Mouse (Mus musculus): Measurements from ENCODE around the gene Ggct. TPM values are rescaled to one million over a fixed set of nuclear protein-coding genes. Genes with fewer than 3 reads are reported as not detected.

The Ggct gene
- polyA plus RNA-seq, 1 experiment from 2014 or later, result 10.8 TPM

GRCm38 (mm10) chr6:54983526-54984050 is 9.2 kb downstream of the Ggct start:
- WGBS, result 90% methylated on average over 4 of the region's 4 CpGs
- Histone ChIP-seq H3K4me3 (ENCODE audit: low read length) (no peak overlapping the region), H3K36me3 (ENCODE audit: control insufficient read depth, insufficient read depth, low read length) (no peaks in the 10 kb centered on the region), H3K27me3 (ENCODE audit: control insufficient read depth, insufficient read depth, low read length) (no peaks in the 10 kb centered on the region), H3K4me1 (ENCODE audit: control insufficient read depth, insufficient read depth, low read length) (no peaks in the 10 kb centered on the region), H3K4me2 (replicated peaks; ENCODE audit: low read depth, low read length) (no peak overlapping the region), H3K9ac (ENCODE audit: low read depth, low read length) (no peak overlapping the region), H3K9me3 (ENCODE audit: control insufficient read depth, low read length) (no peaks in the 10 kb centered on the region), H3K27ac (ENCODE audit: low read depth, low read length) (no peak overlapping the region)
- ATAC-seq (ENCODE audit: low FRiP score, low TSS enrichment), result no peak

- ATAC-seq (ENCODE audit: low FRiP score, low TSS enrichment), result no peak
- H3K4me1 ChIP-seq (ENCODE audit: control insufficient read depth, insufficient read depth, low read length), result no peaks in the 10 kb centered on the region
- no peak overlapping the region for H3K27ac ChIP-seq (ENCODE audit: low read depth, low read length)
- H3K27me3 ChIP-seq (ENCODE audit: control insufficient read depth, insufficient read depth, low read length), result peaks cover 3% of the 10 kb centered on the region; the same call in 1 of the 2 replicates
- no peak overlapping the region for H3K9ac ChIP-seq (ENCODE audit: low read depth, low read length)
- H3K36me3 ChIP-seq (ENCODE audit: control insufficient read depth, insufficient read depth, low read length), result no peaks in the 10 kb centered on the region
- no peak overlapping the region for H3K4me3 ChIP-seq (ENCODE audit: low read length)
- 95% methylated on average over 6 of the region's 6 CpGs for WGBS
- H3K4me2 ChIP-seq (replicated peaks; ENCODE audit: low read depth, low read length), result no peak overlapping the region
- no peaks in the 10 kb centered on the region for H3K9me3 ChIP-seq (ENCODE audit: control insufficient read depth, low read length)
Observed at GRCm38 (mm10) chr6:54979426-54979825, 13.3 kb downstream of the Ggct start.

GRCm38 (mm10) chr6:54975616-54976015 is 17.1 kb downstream of the Ggct start:
- Histone ChIP-seq H3K9ac (ENCODE audit: low read depth, low read length) (no peak overlapping the region), H3K27me3 (ENCODE audit: control insufficient read depth, insufficient read depth, low read length) (peaks cover 6% of the 10 kb centered on the region; the same call in 1 of the 2 replicates), H3K4me3 (ENCODE audit: low read length) (no peak overlapping the region), H3K4me1 (ENCODE audit: control insufficient read depth, insufficient read depth, low read length) (no peaks in the 10 kb centered on the region), H3K36me3 (ENCODE audit: control insufficient read depth, insufficient read depth, low read length) (no peaks in the 10 kb centered on the region), H3K27ac (ENCODE audit: low read depth, low read length) (no peak overlapping the region), H3K4me2 (replicated peaks; ENCODE audit: low read depth, low read length) (no peak overlapping the region), H3K9me3 (ENCODE audit: control insufficient read depth, low read length) (no peaks in the 10 kb centered on the region)
- ATAC-seq (ENCODE audit: low FRiP score, low TSS enrichment), result no peak
- WGBS, result 79% methylated on average over 1 of the region's 1 CpGs

GRCm38 (mm10) chr6:54974501-54974900 is 18.2 kb downstream of the Ggct start:
- Histone ChIP-seq H3K36me3 (ENCODE audit: control insufficient read depth, insufficient read depth, low read length) (no peaks in the 10 kb centered on the region), H3K4me1 (ENCODE audit: control insufficient read depth, insufficient read depth, low read length) (no peaks in the 10 kb centered on the region), H3K4me2 (replicated peaks; ENCODE audit: low read depth, low read length) (no peak overlapping the region), H3K27me3 (ENCODE audit: control insufficient read depth, insufficient read depth, low read length) (peaks cover 6% of the 10 kb centered on the region; the same call in 1 of the 2 replicates), H3K9me3 (ENCODE audit: control insufficient read depth, low read length) (no peaks in the 10 kb centered on the region), H3K27ac (ENCODE audit: low read depth, low read length) (no peak overlapping the region), H3K4me3 (ENCODE audit: low read length) (no peak overlapping the region), H3K9ac (ENCODE audit: low read depth, low read length) (no peak overlapping the region)
- no peak for ATAC-seq (ENCODE audit: low FRiP score, low TSS enrichment)
- 68% methylated on average over 5 of the region's 5 CpGs for WGBS

GRCm38 (mm10) chr6:54972929-54973211 is 19.9 kb downstream of the Ggct start:
- no peak for ATAC-seq (ENCODE audit: low FRiP score, low TSS enrichment)
- no peaks in the 10 kb centered on the region for H3K9me3 ChIP-seq (ENCODE audit: control insufficient read depth, low read length)
- peaks cover 6% of the 10 kb centered on the region; the same call in 1 of the 2 replicates for H3K27me3 ChIP-seq (ENCODE audit: control insufficient read depth, insufficient read depth, low read length)
- peak overlapping the region; percentile 79 for H3K4me2 ChIP-seq (replicated peaks; ENCODE audit: low read depth, low read length)
- H3K9ac ChIP-seq (ENCODE audit: low read depth, low read length), result peak overlapping the region; percentile 71; the same call in 1 of the 2 replicates
- H3K27ac ChIP-seq (ENCODE audit: low read depth, low read length), result no peak overlapping the region
- WGBS, result 12% methylated on average over 5 of the region's 5 CpGs
- H3K4me1 ChIP-seq (ENCODE audit: control insufficient read depth, insufficient read depth, low read length), result no peaks in the 10 kb centered on the region
- H3K4me3 ChIP-seq (ENCODE audit: low read length), result peak overlapping the region; percentile 64
- H3K36me3 ChIP-seq (ENCODE audit: control insufficient read depth, insufficient read depth, low read length), result no peaks in the 10 kb centered on the region

GRCm38 (mm10) chr6:54972111-54972928 is 20.4 kb downstream of the Ggct start, which contains the start of gene Nod1:
Nod1 (minus strand) TSS chr6:54972612.
- ATAC-seq (ENCODE audit: low FRiP score, low TSS enrichment), result peak; percentile 90
- H3K4me2 ChIP-seq (replicated peaks; ENCODE audit: low read depth, low read length), result peak within 1 kb of the TSS; percentile 79
- H3K9me3 ChIP-seq (ENCODE audit: control insufficient read depth, low read length), result no peaks in the 10 kb centered on the region
- peak within 1 kb of the TSS; percentile 64 for H3K4me3 ChIP-seq (ENCODE audit: low read length)
- H3K27ac ChIP-seq (ENCODE audit: low read depth, low read length), result no peak within 1 kb of the TSS
- peaks cover 6% of the 10 kb centered on the region; the same call in 1 of the 2 replicates for H3K27me3 ChIP-seq (ENCODE audit: control insufficient read depth, insufficient read depth, low read length)
- H3K4me1 ChIP-seq (ENCODE audit: control insufficient read depth, insufficient read depth, low read length), result no peaks in the 10 kb centered on the region
- H3K36me3 ChIP-seq (ENCODE audit: control insufficient read depth, insufficient read depth, low read length), result no peaks in the 10 kb centered on the region
- 3% methylated on average over 53 of the region's 53 CpGs for WGBS
- peak within 1 kb of the TSS; percentile 71 for H3K9ac ChIP-seq (ENCODE audit: low read depth, low read length)

- peak; percentile 30; the same call in 1 of the 2 replicates for ATAC-seq (ENCODE audit: low FRiP score, low TSS enrichment)
- H3K27me3 ChIP-seq (ENCODE audit: control insufficient read depth, insufficient read depth, low read length), result peaks cover 6% of the 10 kb centered on the region; the same call in 1 of the 2 replicates
- 13% methylated on average over 8 of the region's 8 CpGs for WGBS
- no peaks in the 10 kb centered on the region for H3K9me3 ChIP-seq (ENCODE audit: control insufficient read depth, low read length)
- peak overlapping the region; percentile 79 for H3K4me2 ChIP-seq (replicated peaks; ENCODE audit: low read depth, low read length)
- H3K4me1 ChIP-seq (ENCODE audit: control insufficient read depth, insufficient read depth, low read length), result no peaks in the 10 kb centered on the region
- H3K9ac ChIP-seq (ENCODE audit: low read depth, low read length), result peak overlapping the region; percentile 71
- peak overlapping the region; percentile 64 for H3K4me3 ChIP-seq (ENCODE audit: low read length)
- no peaks in the 10 kb centered on the region for H3K36me3 ChIP-seq (ENCODE audit: control insufficient read depth, insufficient read depth, low read length)
- H3K27ac ChIP-seq (ENCODE audit: low read depth, low read length), result no peak overlapping the region
Observed at GRCm38 (mm10) chr6:54971731-54972110, 21.0 kb downstream of the Ggct start.

GRCm38 (mm10) chr6:54970506-54970905 is 22.2 kb downstream of the Ggct start:
- Histone ChIP-seq H3K36me3 (ENCODE audit: control insufficient read depth, insufficient read depth, low read length) (no peaks in the 10 kb centered on the region), H3K4me2 (replicated peaks; ENCODE audit: low read depth, low read length) (no peak overlapping the region), H3K9me3 (ENCODE audit: control insufficient read depth, low read length) (no peaks in the 10 kb centered on the region), H3K4me3 (ENCODE audit: low read length) (no peak overlapping the region), H3K4me1 (ENCODE audit: control insufficient read depth, insufficient read depth, low read length) (no peaks in the 10 kb centered on the region), H3K27ac (ENCODE audit: low read depth, low read length) (no peak overlapping the region), H3K27me3 (ENCODE audit: control insufficient read depth, insufficient read depth, low read length) (peaks cover 6% of the 10 kb centered on the region; the same call in 1 of the 2 replicates), H3K9ac (ENCODE audit: low read depth, low read length) (no peak overlapping the region)
- ATAC-seq (ENCODE audit: low FRiP score, low TSS enrichment), result no peak
- WGBS, result 82% methylated on average over 9 of the region's 9 CpGs

GRCm38 (mm10) chr6:54969801-54970200 is 22.9 kb downstream of the Ggct start:
- Histone ChIP-seq H3K36me3 (ENCODE audit: control insufficient read depth, insufficient read depth, low read length) (no peaks in the 10 kb centered on the region), H3K27me3 (ENCODE audit: control insufficient read depth, insufficient read depth, low read length) (peaks cover 6% of the 10 kb centered on the region; the same call in 1 of the 2 replicates), H3K9ac (ENCODE audit: low read depth, low read length) (no peak overlapping the region), H3K4me3 (ENCODE audit: low read length) (no peak overlapping the region), H3K9me3 (ENCODE audit: control insufficient read depth, low read length) (no peaks in the 10 kb centered on the region), H3K27ac (ENCODE audit: low read depth, low read length) (no peak overlapping the region), H3K4me1 (ENCODE audit: control insufficient read depth, insufficient read depth, low read length) (no peaks in the 10 kb centered on the region), H3K4me2 (replicated peaks; ENCODE audit: low read depth, low read length) (no peak overlapping the region)
- ATAC-seq (ENCODE audit: low FRiP score, low TSS enrichment), result no peak
- WGBS, result 61% methylated on average over 2 of the region's 2 CpGs
